Mouse (Mus musculus) liver, embryonic 14.5 days (tissue): ENCODE measurements around the gene Hivep3.

Source experiments
- CTCF ChIP-seq: IDR thresholded peaks from 2 replicates; pipeline ENCODE4 v1.5.1; 2016; ENCODE audit warnings: antibody characterized with exemption, low read depth, control low read depth
- EP300 ChIP-seq: IDR thresholded peaks from 2 replicates; pipeline ENCODE4 v1.6.1; 2016; ENCODE audit warnings: antibody characterized with exemption, low read depth

DNA sequence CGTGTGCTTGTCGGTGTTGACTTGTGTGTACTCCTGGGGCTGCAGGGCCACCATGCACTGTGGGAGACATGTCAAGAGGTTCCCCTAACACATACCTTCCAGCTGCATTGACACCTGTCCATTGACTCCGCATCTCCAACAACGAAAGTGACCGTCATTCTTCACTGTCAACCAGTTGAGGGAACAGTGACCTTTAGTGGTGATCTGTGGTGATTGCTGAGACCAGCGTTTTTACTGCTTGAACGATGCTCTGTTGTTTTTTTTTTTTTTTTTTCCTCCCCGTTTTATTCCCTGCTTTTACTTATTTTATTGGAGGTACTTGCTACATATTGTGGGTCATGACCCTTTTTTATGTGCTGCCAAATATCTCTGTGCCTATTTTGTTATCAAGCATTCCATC, 323.9 kb downstream of the Hivep3 start:
- TF ChIP-seq CTCF, result no peak
- TF ChIP-seq EP300, result no peak
